Mouse (Mus musculus) heart, adult 18-20 months (tissue): ENCODE measurements around the gene Gm17387. TPM values are rescaled to one million over a fixed set of nuclear protein-coding genes. Genes with fewer than 3 reads are reported as not detected.

Experiments used
- DNase-seq, 2 experiments: peaks; one replicate each; pipeline ENCODE4 v3.0.0; 2021 to 2022; ENCODE audit warnings: mixed read lengths in 1 of 2
- total RNA-seq, 2 experiments: library from RNA; stranded (reverse); gene quantifications; 2 replicates each; pipeline ENCODE4 v1.2.3; 2021

Gene Gm17387
- total RNA-seq, 2 experiments from 2014 or later: not detected

GRCm38 (mm10) chr7:141047581-141048225 lies 18.8 kb downstream of the Gm17387 start:
- peak; percentile 90 to 96 for DNase-seq

- DNase-seq: peak; percentile 94 to 96
Observed at GRCm38 (mm10) chr7:141048226-141049218, 19.6 kb downstream of the Gm17387 start.

GRCm38 (mm10) chr7:141049326-141049725 lies 20.4 kb downstream of the Gm17387 start:
- DNase-seq: no peak

- no peak for DNase-seq
Observed at GRCm38 (mm10) chr7:141051060-141051685, 22.2 kb downstream of the Gm17387 start.

DNA sequence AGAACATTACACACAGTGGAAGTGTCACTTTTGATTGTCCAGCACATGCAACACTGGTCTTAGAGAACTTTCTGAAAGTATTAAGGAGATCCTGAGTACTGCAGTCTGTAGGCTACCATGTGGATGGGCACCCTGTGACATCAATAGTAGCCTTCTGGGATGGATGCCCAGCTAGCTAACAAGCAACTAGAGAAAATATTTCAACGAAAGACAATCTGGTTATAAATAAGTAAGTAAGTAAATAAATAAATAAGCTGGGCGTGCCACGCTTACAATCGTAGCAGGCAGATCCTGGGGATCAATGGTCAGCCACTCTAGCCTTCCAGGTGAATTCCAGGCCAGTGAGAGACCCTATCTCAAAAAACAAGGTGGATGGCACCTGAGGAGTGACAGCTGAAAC lies 23.1 kb downstream of the Gm17387 start:
- DNase-seq: no peak

DNA sequence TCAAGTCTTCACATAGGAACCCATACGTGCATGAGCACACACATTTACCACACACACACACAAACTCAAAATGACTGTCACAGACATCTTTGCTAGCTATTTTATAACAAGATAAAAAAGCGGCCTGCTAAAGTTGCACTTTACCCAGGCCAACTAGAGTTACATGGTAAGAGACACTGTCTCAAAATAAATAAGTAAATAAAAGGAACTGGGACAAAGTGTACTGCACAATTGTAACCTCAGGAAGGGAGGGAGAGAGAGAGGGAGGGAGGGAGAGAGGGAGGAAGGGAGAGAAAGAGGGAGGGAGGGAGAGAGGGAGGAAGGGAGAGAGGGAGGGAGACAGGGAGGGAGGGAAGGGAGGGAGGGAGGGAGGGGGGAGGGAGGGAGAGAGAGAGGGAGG lies 23.5 kb downstream of the Gm17387 start:
- DNase-seq: no peak

GRCm38 (mm10) chr7:141055785-141056184 lies 26.9 kb downstream of the Gm17387 start:
- no peak for DNase-seq

DNA sequence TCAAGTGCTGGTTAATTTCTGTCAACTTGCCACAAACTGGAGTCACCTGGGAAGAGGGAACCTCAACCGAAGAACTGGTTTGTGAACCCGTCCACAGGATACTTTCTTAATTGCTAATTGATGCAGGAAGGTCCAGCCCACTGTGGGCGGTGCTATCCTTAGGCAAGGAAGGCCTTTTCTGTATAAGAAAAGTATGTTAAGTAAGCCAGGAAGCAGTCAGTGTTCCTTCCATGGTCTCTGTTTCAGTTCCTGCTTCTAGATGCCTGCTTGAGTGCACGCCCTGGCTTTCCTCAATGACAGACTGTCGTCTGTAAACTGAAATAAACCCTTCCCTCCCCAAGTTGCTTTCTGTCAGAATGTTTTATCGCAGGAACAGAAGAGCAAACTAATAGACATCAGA lies 28.0 kb downstream of the Gm17387 start:
- no peak for DNase-seq

- no peak for DNase-seq
Observed at GRCm38 (mm10) chr7:141057541-141057940, 28.6 kb downstream of the Gm17387 start.

GRCm38 (mm10) chr7:141058601-141059341 lies 29.8 kb downstream of the Gm17387 start:
- DNase-seq: no peak

GRCm38 (mm10) chr7:141059929-141060328 lies 31.0 kb downstream of the Gm17387 start:
- no peak for DNase-seq

GRCm38 (mm10) chr7:141060426-141061242 lies 31.7 kb downstream of the Gm17387 start, which contains the start of gene B4galnt4:
Gene B4galnt4, plus strand, starts transcription at chr7:141061104.
- peak; percentile 52 to 55 for DNase-seq

GRCm38 (mm10) chr7:141061269-141061692 lies 32.4 kb downstream of the Gm17387 start:
- DNase-seq: no peak

DNA sequence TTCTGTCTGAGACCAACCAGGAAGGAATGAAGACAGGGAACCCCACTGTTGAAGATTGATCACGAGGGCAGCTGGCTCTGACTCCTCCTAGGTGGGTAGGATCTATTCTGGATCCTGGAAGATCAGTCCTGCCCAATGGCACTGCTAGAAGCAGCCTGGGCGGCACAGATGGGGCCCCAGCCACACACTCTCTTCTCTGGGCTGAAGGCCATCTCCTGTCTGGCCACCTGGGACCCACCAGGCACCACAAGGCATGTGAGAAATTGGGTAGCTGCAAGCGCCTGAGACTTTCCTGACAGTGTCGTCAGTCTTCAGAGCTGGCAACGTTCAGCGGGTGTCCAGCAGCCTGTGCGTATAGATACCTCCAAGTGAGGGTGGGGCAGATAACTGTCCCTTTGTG lies 33.6 kb downstream of the Gm17387 start:
- no peak for DNase-seq

DNA sequence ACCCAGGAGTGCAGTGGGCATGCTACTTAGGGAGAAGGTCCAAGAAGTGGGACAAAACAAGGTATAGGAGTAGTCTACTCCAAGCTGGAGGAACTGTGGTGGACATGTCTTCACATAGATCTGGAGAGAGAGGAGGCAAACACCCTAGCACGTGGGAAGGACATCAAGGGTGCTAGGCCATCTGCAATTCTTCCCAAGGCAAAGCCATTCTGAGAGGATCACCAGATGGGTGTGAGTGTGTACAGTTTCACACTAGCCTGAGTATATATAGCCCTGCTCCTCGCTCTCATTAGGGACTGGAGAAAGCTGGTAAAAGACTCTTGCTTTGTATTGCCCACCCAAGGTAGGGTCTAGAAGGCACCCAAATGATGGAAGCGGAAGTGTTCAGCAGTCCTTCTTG lies 34.4 kb downstream of the Gm17387 start:
- no peak for DNase-seq

DNA sequence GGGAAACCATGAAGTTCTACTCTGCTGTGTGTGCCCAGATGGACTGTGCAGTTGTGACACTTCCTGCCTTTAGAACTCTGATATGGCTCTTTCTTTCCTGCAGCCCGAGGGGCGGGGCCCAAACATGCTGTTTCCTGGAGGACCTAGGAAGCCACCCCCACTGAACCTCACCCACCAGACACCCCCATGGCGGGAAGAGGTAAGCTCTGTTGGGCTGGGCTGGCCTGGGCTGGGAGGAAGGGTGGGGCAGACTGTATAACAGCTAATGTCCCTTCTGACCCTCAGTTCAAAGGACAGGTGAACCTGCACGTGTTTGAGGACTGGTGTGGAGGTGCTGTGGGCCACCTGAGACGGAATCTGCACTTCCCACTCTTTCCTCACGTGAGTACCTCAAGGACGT lies 35.2 kb downstream of the Gm17387 start:
- DNase-seq: no peak

DNA sequence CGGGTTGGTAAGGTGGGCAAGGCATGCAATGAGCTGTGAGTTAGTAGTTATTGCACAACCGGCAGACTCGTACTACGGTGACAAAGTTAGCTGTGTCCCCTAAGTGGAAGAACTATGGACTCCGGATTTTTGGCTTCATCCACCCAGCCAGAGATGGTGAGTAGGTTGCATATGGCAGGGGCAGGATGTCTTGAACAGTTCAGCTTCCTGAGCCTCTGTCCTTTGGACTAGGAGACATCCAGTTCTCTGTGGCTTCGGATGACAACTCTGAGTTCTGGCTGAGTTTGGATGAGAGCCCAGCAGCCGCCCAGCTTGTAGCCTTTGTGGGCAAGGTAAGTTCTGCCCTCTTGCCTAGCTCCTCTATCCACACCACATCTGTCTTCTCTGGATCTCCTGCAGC lies 35.6 kb downstream of the Gm17387 start:
- no peak for DNase-seq

DNA sequence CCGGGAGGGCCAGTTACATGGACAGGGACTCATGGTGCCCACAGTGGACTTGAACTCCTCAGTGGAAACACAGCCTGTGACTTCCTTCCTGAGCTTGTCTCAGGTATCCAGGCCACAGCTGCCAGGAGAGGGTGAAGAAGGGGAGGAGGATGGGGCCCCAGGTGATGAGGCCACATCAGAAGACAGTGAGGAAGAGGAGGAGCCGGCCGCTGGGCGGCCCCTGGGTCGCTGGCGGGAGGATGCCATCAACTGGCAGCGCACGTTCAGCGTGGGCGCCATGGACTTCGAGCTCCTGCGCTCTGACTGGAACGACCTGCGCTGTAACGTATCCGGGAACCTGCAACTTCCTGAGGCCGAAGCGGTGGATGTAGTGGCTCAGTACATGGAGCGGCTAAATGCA lies 39.4 kb downstream of the Gm17387 start:
- no peak for DNase-seq

- DNase-seq: peak; percentile 63 to 89
Observed at GRCm38 (mm10) chr7:141070058-141070862, 41.3 kb downstream of the Gm17387 start.
